Mouse (Mus musculus): ENCODE results near the gene Luc7l3.

DNA sequence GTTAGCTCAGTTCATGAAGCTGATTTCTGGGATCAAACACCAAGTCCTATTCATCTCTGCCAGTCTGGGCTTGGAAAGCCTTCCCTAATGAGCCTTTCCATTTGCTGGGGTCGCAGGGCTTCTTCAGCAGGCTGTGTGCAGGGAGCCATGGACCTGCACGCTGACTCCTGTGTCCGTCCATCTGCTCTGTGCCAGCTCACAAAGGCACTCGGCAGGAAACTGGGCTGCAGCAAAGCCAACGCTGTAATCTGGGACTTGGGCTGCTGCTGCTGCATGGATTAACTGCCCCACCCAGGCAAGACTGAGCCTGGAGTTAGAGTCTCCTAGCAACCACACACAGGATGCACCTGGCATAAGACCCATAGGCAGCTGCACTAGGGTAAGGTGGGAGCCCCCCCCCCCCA is 22.2 kb upstream of the Luc7l3 start:
- TF ChIP-seq CTCF (IDR thresholded peaks at IDR 0.05; ENCODE audit: borderline replicate concordance, insufficient read depth, low read depth, low read length) (no peak), POLR2A (IDR thresholded peaks at IDR 0.05; ENCODE audit: borderline replicate concordance, insufficient read depth, low read length) (no peak)
